Mouse (Mus musculus): ENCODE data around the gene Oip5.
"Not testable (repeated sequence)": the region's sequence is repeated elsewhere in the genome, so short reads cannot be mapped to it uniquely, and the experiment has no call there.

- not testable (repeated sequence) for TF ChIP-seq POLR2A (IDR thresholded peaks at IDR 0.05; ENCODE audit: insufficient read depth, low read length); EP300 (IDR thresholded peaks at IDR 0.05; ENCODE audit: insufficient read depth, low read depth, low read length)
Observed at GRCm38 (mm10) chr2:119665744-119666143, 47.5 kb upstream of the Oip5 start.
